In genomic region chr2:158652985-158653384, GRCm38 (mm10) we compare ENCODE assay signal across 9 mouse cellular contexts. TPM values are rescaled to one million over a fixed set of nuclear protein-coding genes. Genes with fewer than 3 reads are reported as not detected.
DNase-seq lines count a peak whose midpoint lies in the region; ATAC-seq and TF ChIP-seq lines count a peak whose summit lies in the region.
"Had no signal": no experiment of that assay in that cellular context is flagged by ENCODE, and none has a peak within 500 bp of the region (broad histone marks: within the 10 kb centered on the region; RNA-seq: fewer than 3 reads in every experiment).

No protein-coding gene starts in this region.

- no peak overlapping the region for H3K4me3 ChIP-seq in bone marrow, adult 2 months (replicated peaks; ENCODE audit: control insufficient read depth, low read depth, low read length)
- no peak overlapping the region for H3K4me3 ChIP-seq in embryonic facial prominence, embryonic 14.5 days (ENCODE audit: low read depth, low read length)
- H3K4me3 ChIP-seq in heart, embryonic 10.5 days: no peak overlapping the region
- H3K4me3 ChIP-seq in liver, postnatal 0 days (ENCODE audit: low read depth, low read length): no peak overlapping the region
- H3K4me3 ChIP-seq: erythroblast, embryonic 14.5 days had no signal

- H3K36me3 ChIP-seq in embryonic facial prominence, embryonic 14.5 days (ENCODE audit: control insufficient read depth, insufficient read depth, low read length): no peaks in the 10 kb centered on the region
- H3K36me3 ChIP-seq in heart, embryonic 10.5 days: no peaks in the 10 kb centered on the region
- no peaks in the 10 kb centered on the region for H3K36me3 ChIP-seq in liver, postnatal 0 days (replicated peaks; ENCODE audit: insufficient read depth, low read length)

- no peak overlapping the region for H3K27ac ChIP-seq in bone marrow, adult 2 months (ENCODE audit: control insufficient read depth, insufficient read depth, low read depth, low read length, poor library complexity)
- no peak overlapping the region for H3K27ac ChIP-seq in embryonic facial prominence, embryonic 14.5 days (replicated peaks; ENCODE audit: low read depth, low read length)
- H3K27ac ChIP-seq in heart, embryonic 10.5 days: no peak overlapping the region
- H3K27ac ChIP-seq in liver, postnatal 0 days (ENCODE audit: low read depth): no peak overlapping the region

- TF ChIP-seq POLR2A in bone marrow, adult 2 months (IDR thresholded peaks at IDR 0.05; ENCODE audit: borderline replicate concordance, control insufficient read depth, low read depth, low read length): no peak

- peaks cover 5% of the 10 kb centered on the region; the same call in 1 of the 2 replicates for H3K4me1 ChIP-seq in bone marrow, adult 2 months (ENCODE audit: control insufficient read depth, insufficient read depth, low read length)
- no peaks in the 10 kb centered on the region for H3K4me1 ChIP-seq in embryonic facial prominence, embryonic 14.5 days (ENCODE audit: control insufficient read depth, insufficient read depth, low read length)
- H3K4me1 ChIP-seq in heart, embryonic 10.5 days: peaks cover 6% of the 10 kb centered on the region
- no peaks in the 10 kb centered on the region for H3K4me1 ChIP-seq in liver, postnatal 0 days (ENCODE audit: insufficient read depth)

- no peaks in the 10 kb centered on the region for H3K27me3 ChIP-seq in embryonic facial prominence, embryonic 14.5 days (replicated peaks; ENCODE audit: control insufficient read depth, insufficient read depth, low read length)
- 0 out of 2 replicates have a peak, but pooled peaks cover 5% of the 10 kb centered on the region for H3K27me3 ChIP-seq in heart, embryonic 10.5 days (ENCODE audit: insufficient read depth, poor library complexity, severe bottlenecking)
- H3K27me3 ChIP-seq in liver, postnatal 0 days (ENCODE audit: insufficient read depth, low read length): no peaks in the 10 kb centered on the region

- TF ChIP-seq CTCF in bone marrow, adult 2 months (IDR thresholded peaks at IDR 0.05; ENCODE audit: control insufficient read depth, insufficient read depth, low read length): peak; percentile 95
- peak; percentile 92 for TF ChIP-seq CTCF in liver, postnatal 0 days (IDR thresholded peaks at IDR 0.05; ENCODE audit: low read depth)

- peak; percentile 94 for ATAC-seq in CD4-positive, CD25-positive, alpha-beta regulatory T cell, adult 4 months
- ATAC-seq in embryonic facial prominence, embryonic 14.5 days (ENCODE audit: low read depth): peak; percentile 82
- peak; percentile 44; the same call in 1 of the 2 replicates for ATAC-seq in liver, postnatal 0 days
- peak; percentile 80 for ATAC-seq in neutrophil, adult 5-6 weeks (ENCODE audit: extremely low read depth, insufficient number of reproducible peaks, low FRiP score, poor library complexity, severe bottlenecking)

- 4% methylated on average over 4 of the region's 4 CpGs for WGBS in bone marrow, adult 2 months
- WGBS in embryonic facial prominence, embryonic 14.5 days: 6% methylated on average over 4 of the region's 4 CpGs
- WGBS in heart, embryonic 10.5 days: 11% methylated on average over 4 of the region's 4 CpGs
- WGBS in liver, postnatal 0 days (ENCODE audit: insufficient replicate concordance): 10% methylated on average over 4 of the region's 4 CpGs

- no peak overlapping the region for H3K9ac ChIP-seq in embryonic facial prominence, embryonic 14.5 days (ENCODE audit: low read depth, low read length)
- H3K9ac ChIP-seq in liver, postnatal 0 days (replicated peaks): no peak overlapping the region

- no peak for TF ChIP-seq EP300 in liver, postnatal 0 days (IDR thresholded peaks at IDR 0.05; ENCODE audit: low read depth)

- peak; percentile 63 for DNase-seq in embryonic facial prominence, embryonic 14.5 days (ENCODE audit: low spot score)
- DNase-seq in heart, embryonic 10.5 days (ENCODE audit: low spot score): peak; percentile 85
- peak; percentile 81 for DNase-seq in kidney, postnatal 14 days
- peak; percentile 82 for DNase-seq in liver, postnatal 0 days
- DNase-seq in testis, postnatal 10 days (ENCODE audit: low spot score): peak; percentile 88

- no peaks in the 10 kb centered on the region for H3K9me3 ChIP-seq in embryonic facial prominence, embryonic 14.5 days (ENCODE audit: control insufficient read depth, low read length)
- H3K9me3 ChIP-seq in heart, embryonic 10.5 days: no peaks in the 10 kb centered on the region; the same call in 1 of the 2 replicates
- no peaks in the 10 kb centered on the region for H3K9me3 ChIP-seq in liver, postnatal 0 days (ENCODE audit: low read length)

- H3K4me2 ChIP-seq in embryonic facial prominence, embryonic 14.5 days (ENCODE audit: low read depth, low read length): no peak overlapping the region
- no peak overlapping the region for H3K4me2 ChIP-seq in liver, postnatal 0 days (ENCODE audit: low read depth, low read length)

RNA-seq across cellular contexts. Expression of gene Ppp1r16b, which starts 12.2 kb away (rescaled TPM):
- 100 to 1,000 TPM; 121 to 150 TPM for polyA plus RNA-seq in CD4-positive, CD25-positive, alpha-beta regulatory T cell, adult 4 months (2017; shearing (Covaris generic))
- polyA plus RNA-seq in bone marrow, adult 2 months (2011; ENCODE audit: insufficient read depth, insufficient read length, low replicate concordance, missing spikeins): 3.8 and 5.3 TPM in 2 replicates
- polyA plus RNA-seq in embryonic facial prominence, embryonic 14.5 days (2014; fragmentation: Nextera tagmentation; extraction: Ambion mirVana): 4.3 and 4.7 TPM in 2 replicates
- 4.1 and 4.7 TPM in 2 replicates for polyA plus RNA-seq in heart, embryonic 10.5 days (2016; fragmentation: Nextera tagmentation; extraction: Ambion mirVana)
- 2.5 and 2.9 TPM in 2 replicates for polyA plus RNA-seq in liver, postnatal 0 days (2015; fragmentation: Nextera tagmentation; extraction: Ambion mirVana)
- total RNA-seq in neutrophil, adult 5-6 weeks (2017): 51.2 and 52.0 TPM in 2 replicates

RNA-seq across cellular contexts. Expression of gene Actr5, which starts 28.3 kb away (rescaled TPM):
- polyA plus RNA-seq in CD4-positive, CD25-positive, alpha-beta regulatory T cell, adult 4 months (2017; shearing (Covaris generic)): 1 to 10 TPM; 2.1 to 2.9 TPM
- polyA plus RNA-seq in bone marrow, adult 2 months (2011; ENCODE audit: insufficient read depth, insufficient read length, low replicate concordance, missing spikeins): 10.9 and 12.9 TPM in 2 replicates
- polyA plus RNA-seq in embryonic facial prominence, embryonic 14.5 days (2014; fragmentation: Nextera tagmentation; extraction: Ambion mirVana): 10.6 and 13.0 TPM in 2 replicates
- polyA plus RNA-seq in heart, embryonic 10.5 days (2016; fragmentation: Nextera tagmentation; extraction: Ambion mirVana): 8.5 and 12.7 TPM in 2 replicates
- 2.8 and 3.1 TPM in 2 replicates for polyA plus RNA-seq in liver, postnatal 0 days (2015; fragmentation: Nextera tagmentation; extraction: Ambion mirVana)
- 29.6 and 32.8 TPM in 2 replicates for total RNA-seq in neutrophil, adult 5-6 weeks (2017)

RNA-seq across cellular contexts. Expression of gene Slc32a1, which starts 42.4 kb away (rescaled TPM):
- not detected for polyA plus RNA-seq in CD4-positive, CD25-positive, alpha-beta regulatory T cell, adult 4 months (2017; shearing (Covaris generic))
- polyA plus RNA-seq in bone marrow, adult 2 months (2011; ENCODE audit: insufficient read depth, insufficient read length, low replicate concordance, missing spikeins): not detected in 2 replicates
- 0.07 TPM in 1 of 2 replicates, not detected in the other for polyA plus RNA-seq in embryonic facial prominence, embryonic 14.5 days (2014; fragmentation: Nextera tagmentation; extraction: Ambion mirVana)
- polyA plus RNA-seq in heart, embryonic 10.5 days (2016; fragmentation: Nextera tagmentation; extraction: Ambion mirVana): not detected in 2 replicates
- polyA plus RNA-seq in liver, postnatal 0 days (2015; fragmentation: Nextera tagmentation; extraction: Ambion mirVana): not detected in 2 replicates
- total RNA-seq in neutrophil, adult 5-6 weeks (2017): not detected in 2 replicates
- polyA plus RNA-seq: erythroblast, embryonic 14.5 days had no signal

Comparison
In these comparisons a context has a peak if more than half of its experiments do, and no peak if none do; other contexts are left out.
1. ATAC-seq: peak in every context shown above with its lines; median percentile 94 in CD4-positive, CD25-positive, alpha-beta regulatory T cell, adult 4 months; 82 in embryonic facial prominence, embryonic 14.5 days; 80 in neutrophil, adult 5-6 weeks; 44 in liver, postnatal 0 days.
2. RNA of gene Ppp1r16b, which starts 12.2 kb away (polyA plus RNA-seq): 121 to 150 TPM in CD4-positive, CD25-positive, alpha-beta regulatory T cell, adult 4 months; 3.8 to 5.3 TPM in bone marrow, adult 2 months, 4.1 to 4.7 TPM in heart, embryonic 10.5 days, 4.3 to 4.7 TPM in embryonic facial prominence, embryonic 14.5 days and 2.5 to 2.9 TPM in liver, postnatal 0 days; every median in the first group is over 10 times any median in the second.
3. Peak in every context shown above with its lines, with median percentiles within 50 percentile points of each other: DNase-seq.